Mouse (Mus musculus) neural tube, embryonic 13.5 days (tissue): Measurements from ENCODE around the gene Hist2h3b. TPM values are rescaled to one million over a fixed set of nuclear protein-coding genes. Genes with fewer than 3 reads are reported as not detected.
"Not testable (repeated sequence)": the region's sequence is repeated elsewhere in the genome, so short reads cannot be mapped to it uniquely, and the experiment has no call there.

Experiments
- ATAC-seq: fragments of 200-750 bp; cut with Nextera tagmentation; 2 replicates; pipeline ENCODE4 v1.8.0; 2017; ENCODE audit warnings: low read depth, mild to moderate bottlenecking, moderate TSS enrichment, moderate library complexity
- H3K27ac ChIP-seq: fragments of 300-500 bp; sonication (generic); replicated peaks from 2 replicates; pipeline ENCODE4 v1.5.1; 2015; ENCODE audit warnings: moderate library complexity, mild to moderate bottlenecking, inconsistent platforms
- H3K27me3 ChIP-seq: fragments of 300-500 bp; sonication (generic); 2 replicates; pipeline ENCODE4 v1.6.1; 2015; ENCODE audit warnings: mild to moderate bottlenecking, inconsistent platforms
- H3K36me3 ChIP-seq: fragments of 300-500 bp; sonication (generic); 2 replicates; pipeline ENCODE4 v1.6.1; 2015; ENCODE audit warnings: mild to moderate bottlenecking, inconsistent platforms
- H3K4me1 ChIP-seq: fragments of 300-500 bp; sonication (generic); replicated peaks from 2 replicates; pipeline ENCODE4 v1.6.1; 2015; ENCODE audit warnings: inconsistent platforms
- H3K4me2 ChIP-seq: fragments of 300-500 bp; sonication (generic); 2 replicates; pipeline ENCODE4 v1.6.1; 2015; ENCODE audit warnings: inconsistent platforms, mild to moderate bottlenecking, moderate library complexity
- H3K4me3 ChIP-seq: fragments of 300-500 bp; sonication (generic); 2 replicates; pipeline ENCODE4 v1.5.1; 2015; ENCODE audit warnings: mild to moderate bottlenecking, inconsistent platforms
- H3K9ac ChIP-seq: fragments of 300-500 bp; sonication (generic); 2 replicates; pipeline ENCODE4 v1.6.1; 2015; ENCODE audit warnings: moderate library complexity, mild to moderate bottlenecking, inconsistent platforms
- H3K9me3 ChIP-seq: fragments of 300-500 bp; sonication (generic); 2 replicates; pipeline ENCODE4 v1.6.1; 2016; ENCODE audit warnings: inconsistent platforms
- WGBS: fragments of 180-500 bp; shearing (Covaris S2); methylation state at CpG from one replicate; pipeline ENCODE4 v1.1.7; 2015; 5-methylcytosine and 5-hydroxymethylcytosine counted together
- polyA plus RNA-seq: library from polyadenylated mRNA; unstranded; fragments of >200 nt; fragmentation: Nextera tagmentation; extraction: Ambion mirVana; gene quantifications from 2 replicates; pipeline ENCODE4 v1.2.1, GENCODE M21; 2015

Gene Hist2h3b
- polyA plus RNA-seq, 1 experiment from 2014 or later: 17.8 TPM

DNA sequence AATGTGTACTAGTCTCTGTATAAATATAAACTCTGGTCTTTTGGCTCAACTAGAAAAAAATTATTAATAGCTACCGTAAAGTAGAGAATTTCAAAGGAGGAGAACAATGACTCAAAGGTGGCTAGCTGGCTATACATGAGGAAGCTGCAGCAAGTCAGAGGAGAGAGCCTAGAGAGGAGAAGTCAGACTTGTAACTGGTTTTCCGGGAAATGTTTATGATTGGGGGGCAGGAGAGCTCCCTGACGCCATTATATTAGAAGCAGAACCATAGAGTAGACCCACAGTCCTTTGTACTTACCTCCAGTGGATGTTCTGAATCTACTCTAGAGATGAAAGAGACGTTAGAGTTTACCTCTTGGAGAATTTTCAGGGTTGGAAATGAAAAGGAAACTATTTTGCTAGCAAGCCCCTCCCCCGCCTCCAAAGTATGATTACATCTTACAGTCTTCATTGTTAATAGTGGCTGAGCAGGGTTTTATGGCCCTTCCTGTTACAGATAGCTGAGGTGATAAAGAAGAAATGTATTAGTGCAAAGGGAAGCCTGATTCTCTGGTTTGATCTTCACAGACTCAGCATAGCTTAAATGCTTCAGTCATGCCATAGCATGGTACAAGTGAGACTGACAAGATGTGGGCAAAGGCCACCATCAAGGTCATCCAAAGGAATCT is 12.4 kb upstream of the Hist2h3b start:
- Histone ChIP-seq H3K36me3 (no peaks in the 10 kb centered on the region), H3K9me3 (no peaks in the 10 kb centered on the region), H3K27ac (no peak overlapping the region), H3K4me1 (no peaks in the 10 kb centered on the region), H3K4me3 (no peak overlapping the region), H3K9ac (no peak overlapping the region), H3K27me3 (no peaks in the 10 kb centered on the region), H3K4me2 (no peak overlapping the region)
- 79% methylated on average over 5 of the region's 5 CpGs for WGBS
- ATAC-seq: no peak

DNA sequence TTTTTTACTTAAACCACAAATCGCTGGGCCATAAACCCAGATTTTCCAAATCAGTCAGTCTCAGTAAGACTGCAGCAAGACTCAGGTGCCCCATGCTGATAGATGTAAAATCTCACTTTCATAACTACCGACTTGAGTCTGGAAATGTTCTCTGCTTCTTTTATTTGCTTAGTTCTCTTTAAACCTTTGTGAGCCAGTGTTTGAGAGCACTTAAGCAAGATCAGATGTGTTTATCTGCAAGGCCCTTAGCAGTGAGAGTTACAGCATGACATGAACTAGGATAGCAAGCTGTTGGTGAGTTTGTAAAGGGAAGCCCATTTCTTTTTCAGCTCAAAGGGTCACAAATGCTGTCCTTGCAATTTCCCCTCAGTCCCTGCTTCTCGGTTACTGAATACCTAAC is 11.3 kb upstream of the Hist2h3b start:
- H3K9ac ChIP-seq: no peak overlapping the region
- no peak overlapping the region for H3K4me3 ChIP-seq
- no peak overlapping the region for H3K27ac ChIP-seq
- H3K36me3 ChIP-seq: no peaks in the 10 kb centered on the region
- no peak overlapping the region for H3K4me2 ChIP-seq
- H3K4me1 ChIP-seq: peaks cover 11% of the 10 kb centered on the region
- no peaks in the 10 kb centered on the region for H3K9me3 ChIP-seq
- WGBS: 85% methylated on average over 3 of the region's 3 CpGs
- ATAC-seq: no peak
- no peaks in the 10 kb centered on the region for H3K27me3 ChIP-seq

DNA sequence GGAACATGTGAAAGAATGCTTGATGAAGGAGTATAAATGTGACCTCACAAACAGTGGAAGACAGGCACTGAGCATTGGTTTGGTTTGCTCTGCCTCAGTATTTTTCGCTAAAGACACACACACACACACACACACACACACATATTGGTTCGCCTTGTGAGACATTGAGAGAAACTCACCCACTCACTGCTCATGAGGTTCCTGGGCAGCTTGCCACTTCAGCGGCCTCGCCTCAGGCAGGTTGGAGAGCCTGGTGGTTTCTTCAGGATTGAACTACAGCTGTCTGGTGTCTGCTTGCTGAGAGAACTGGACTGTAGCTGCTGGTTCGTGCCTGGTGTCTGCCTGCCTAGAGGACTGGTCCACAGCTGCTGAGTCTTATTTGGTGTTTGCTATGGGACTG is 8.2 kb upstream of the Hist2h3b start:
- Histone ChIP-seq H3K9ac (no peak overlapping the region), H3K36me3 (no peaks in the 10 kb centered on the region), H3K9me3 (no peaks in the 10 kb centered on the region), H3K27ac (no peak overlapping the region), H3K4me1 (peaks cover 30% of the 10 kb centered on the region), H3K4me2 (no peak overlapping the region), H3K27me3 (no peaks in the 10 kb centered on the region), H3K4me3 (no peak overlapping the region)
- no peak for ATAC-seq
- 91% methylated on average over 5 of the region's 5 CpGs for WGBS

DNA sequence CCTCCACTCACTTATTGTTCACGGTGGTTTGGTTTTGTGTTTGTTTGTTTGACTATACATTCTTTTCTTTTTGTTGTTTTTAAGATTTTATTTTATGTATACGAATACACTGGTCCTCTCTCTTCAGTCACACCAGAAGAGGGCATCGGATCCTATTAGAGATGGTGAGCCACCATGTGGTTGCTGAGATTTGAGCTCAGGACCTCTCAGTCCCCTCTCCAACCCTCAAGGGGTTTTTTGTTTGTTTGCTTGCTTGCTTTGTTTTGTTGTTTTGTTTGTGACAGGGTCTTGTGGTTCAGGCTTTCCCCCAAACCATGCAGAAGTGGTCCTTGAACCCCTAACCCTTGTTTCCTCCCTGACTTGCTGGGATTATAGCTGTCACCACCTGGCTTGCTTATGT is 6.8 kb upstream of the Hist2h3b start:
- WGBS: 66% methylated on average over 3 of the region's 3 CpGs
- no peaks in the 10 kb centered on the region for H3K9me3 ChIP-seq
- H3K27ac ChIP-seq: peak overlapping the region; percentile 98
- no peak for ATAC-seq
- H3K4me2 ChIP-seq: peak overlapping the region; percentile 83
- H3K36me3 ChIP-seq: no peaks in the 10 kb centered on the region
- no peaks in the 10 kb centered on the region for H3K27me3 ChIP-seq
- H3K4me3 ChIP-seq: peak overlapping the region; percentile 61
- H3K4me1 ChIP-seq: peaks cover 30% of the 10 kb centered on the region
- peak overlapping the region; percentile 90 for H3K9ac ChIP-seq

DNA sequence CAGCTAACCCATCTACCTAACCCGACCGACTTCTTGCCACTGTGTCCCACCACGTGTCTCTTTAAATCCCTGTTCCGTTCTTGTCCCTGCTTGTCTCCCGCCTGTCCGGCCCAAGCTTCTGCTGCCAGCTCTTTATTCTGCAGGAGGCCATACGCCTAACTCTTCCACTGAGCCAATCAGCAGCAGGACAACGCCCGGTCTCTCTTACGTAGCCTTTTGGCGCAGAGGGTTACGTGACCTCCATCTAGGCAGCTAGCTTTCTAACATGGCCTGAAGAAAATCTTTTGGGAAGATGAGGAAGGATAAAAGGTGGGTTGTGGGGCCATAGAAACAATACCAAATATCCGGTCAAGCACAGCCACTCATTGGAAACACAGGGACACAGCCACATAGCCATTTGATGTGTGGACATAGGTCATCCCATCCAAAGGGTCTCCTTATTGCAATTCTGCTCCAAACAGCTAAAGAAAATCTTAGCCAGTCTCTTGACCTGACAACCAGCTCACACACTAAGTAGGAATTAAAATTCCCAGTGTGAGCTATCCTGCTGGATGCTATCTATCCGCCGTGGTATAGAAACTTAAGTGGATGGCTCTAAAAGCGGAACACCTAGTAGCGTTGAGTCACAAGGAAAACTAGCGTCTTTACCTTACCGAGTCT is 6.1 kb upstream of the Hist2h3b start:
- peak overlapping the region; percentile 61 for H3K4me3 ChIP-seq
- no peaks in the 10 kb centered on the region for H3K9me3 ChIP-seq
- H3K4me2 ChIP-seq: peak overlapping the region; percentile 83
- H3K27me3 ChIP-seq: no peaks in the 10 kb centered on the region
- H3K4me1 ChIP-seq: peaks cover 30% of the 10 kb centered on the region
- H3K9ac ChIP-seq: peak overlapping the region; percentile 90
- WGBS: 1% methylated on average over 19 of the region's 19 CpGs
- peak overlapping the region; percentile 98 for H3K27ac ChIP-seq
- H3K36me3 ChIP-seq: no peaks in the 10 kb centered on the region
- peak; percentile 73 for ATAC-seq

DNA sequence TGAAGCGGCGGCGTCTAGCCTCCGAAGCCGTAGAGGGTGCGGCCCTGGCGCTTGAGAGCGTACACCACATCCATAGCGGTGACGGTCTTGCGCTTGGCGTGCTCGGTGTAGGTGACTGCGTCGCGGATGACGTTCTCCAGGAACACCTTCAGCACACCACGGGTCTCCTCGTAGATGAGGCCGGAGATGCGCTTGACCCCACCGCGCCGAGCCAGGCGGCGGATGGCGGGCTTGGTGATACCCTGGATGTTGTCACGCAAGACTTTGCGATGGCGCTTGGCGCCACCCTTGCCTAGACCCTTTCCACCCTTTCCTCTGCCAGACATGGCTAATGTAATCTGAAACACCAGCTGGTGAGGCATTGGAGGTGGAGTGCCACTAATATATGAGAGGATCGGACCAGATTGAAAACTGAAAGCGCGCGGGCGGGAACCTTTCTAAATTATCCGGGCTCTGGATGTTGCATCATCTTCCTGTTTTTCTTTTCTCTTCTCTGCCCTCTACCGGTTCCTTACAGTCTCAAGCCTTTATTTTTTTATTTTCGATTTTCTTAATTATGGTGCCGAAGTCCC is 5.4 kb upstream of the Hist2h3b start, which contains the start of gene Hist2h4:
Gene Hist2h4 (minus strand): TSS at position 333 of the 572 bp plus-strand sequence.
- ATAC-seq: peak; percentile 88
- H3K4me2 ChIP-seq: peak within 1 kb of the TSS; percentile 83
- peaks cover 36% of the 10 kb centered on the region for H3K4me1 ChIP-seq
- no peaks in the 10 kb centered on the region for H3K9me3 ChIP-seq
- WGBS: under 1% methylated on average over 40 of the region's 40 CpGs
- H3K27me3 ChIP-seq: no peaks in the 10 kb centered on the region
- peak within 1 kb of the TSS; percentile 61 for H3K4me3 ChIP-seq
- no peaks in the 10 kb centered on the region for H3K36me3 ChIP-seq
- H3K9ac ChIP-seq: peak within 1 kb of the TSS; percentile 90
- H3K27ac ChIP-seq: peak within 1 kb of the TSS; percentile 98

DNA sequence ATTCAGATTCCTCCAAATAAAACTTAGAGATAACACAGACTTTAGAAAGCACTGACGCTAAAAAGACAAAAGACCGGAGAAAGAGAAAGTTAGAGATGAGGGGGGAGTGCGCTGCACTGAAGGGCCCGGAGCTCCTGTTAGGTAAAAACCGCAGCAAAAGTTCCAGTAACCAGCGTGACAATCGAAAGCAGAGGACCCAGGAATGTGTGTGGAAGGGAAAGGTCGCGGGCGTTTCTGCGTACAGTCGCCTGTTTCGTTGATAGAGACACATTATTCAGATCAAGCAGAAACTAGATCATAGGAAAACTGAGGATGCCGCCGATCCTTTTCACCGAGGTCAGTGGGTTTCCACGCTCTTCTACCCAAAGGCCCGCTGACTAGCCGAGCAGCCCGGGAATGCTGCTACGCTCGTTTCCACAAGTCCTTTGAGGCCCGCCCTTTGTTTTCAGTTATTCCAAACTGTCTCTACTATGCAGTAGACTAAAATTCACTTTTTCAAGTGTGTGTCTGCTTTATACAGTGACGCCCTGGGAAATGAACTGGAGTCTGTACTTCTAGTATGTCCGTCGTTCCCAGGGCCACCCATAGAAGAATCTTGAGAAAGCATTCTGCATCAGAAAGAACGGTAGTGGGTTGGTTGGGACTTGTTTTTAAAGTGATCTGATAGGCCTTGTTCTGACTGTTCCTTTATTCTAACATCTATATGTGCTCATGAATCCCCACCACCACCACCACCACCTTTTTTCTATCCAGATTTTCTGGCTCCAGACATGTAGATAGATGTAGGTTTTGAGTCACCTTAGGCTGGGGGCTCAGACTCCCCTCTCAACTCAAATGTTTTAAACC is 4.7 kb upstream of the Hist2h3b start:
- H3K4me1 ChIP-seq: peaks cover 38% of the 10 kb centered on the region
- H3K27me3 ChIP-seq: no peaks in the 10 kb centered on the region
- 5% methylated on average over 27 of the region's 27 CpGs for WGBS
- H3K9ac ChIP-seq: peak overlapping the region; percentile 90
- H3K36me3 ChIP-seq: no peaks in the 10 kb centered on the region
- peak; percentile 41 for ATAC-seq
- H3K4me2 ChIP-seq: peak overlapping the region; percentile 83
- peak overlapping the region; percentile 61 for H3K4me3 ChIP-seq
- H3K9me3 ChIP-seq: no peaks in the 10 kb centered on the region
- peak overlapping the region; percentile 98 for H3K27ac ChIP-seq

DNA sequence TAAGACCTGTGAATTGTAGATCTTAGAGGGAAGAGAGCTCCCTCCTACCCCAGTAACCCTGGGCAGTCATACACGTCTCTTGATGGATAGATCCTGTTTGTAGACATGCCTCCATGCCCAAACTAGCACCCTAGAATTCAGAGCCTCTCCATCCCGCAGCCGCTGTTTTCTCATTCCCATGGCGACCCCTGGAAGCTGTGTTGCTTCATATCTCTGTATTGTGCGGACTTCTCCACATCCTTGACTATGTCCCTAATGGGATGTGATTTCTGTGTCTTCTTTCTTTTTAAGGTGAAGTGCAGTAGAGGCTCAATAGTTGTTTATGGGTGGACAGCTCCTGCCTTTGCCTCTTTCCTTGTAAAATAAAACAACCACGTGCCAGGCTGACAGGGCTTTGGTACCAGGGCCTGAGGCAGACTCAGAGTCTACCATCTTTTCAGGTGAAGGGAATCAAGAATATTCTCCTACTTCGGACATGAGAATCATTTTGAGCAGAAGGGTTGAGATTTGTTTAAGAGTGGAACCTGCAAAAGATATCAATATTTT is 4.0 kb upstream of the Hist2h3b start:
- Histone ChIP-seq H3K36me3 (no peaks in the 10 kb centered on the region), H3K9me3 (no peaks in the 10 kb centered on the region), H3K4me3 (no peak overlapping the region), H3K9ac (peak overlapping the region; percentile 90), H3K4me2 (peak overlapping the region; percentile 83), H3K4me1 (peaks cover 38% of the 10 kb centered on the region), H3K27me3 (no peaks in the 10 kb centered on the region), H3K27ac (peak overlapping the region; percentile 98)
- no peak for ATAC-seq
- WGBS: 68% methylated on average over 7 of the region's 7 CpGs

DNA sequence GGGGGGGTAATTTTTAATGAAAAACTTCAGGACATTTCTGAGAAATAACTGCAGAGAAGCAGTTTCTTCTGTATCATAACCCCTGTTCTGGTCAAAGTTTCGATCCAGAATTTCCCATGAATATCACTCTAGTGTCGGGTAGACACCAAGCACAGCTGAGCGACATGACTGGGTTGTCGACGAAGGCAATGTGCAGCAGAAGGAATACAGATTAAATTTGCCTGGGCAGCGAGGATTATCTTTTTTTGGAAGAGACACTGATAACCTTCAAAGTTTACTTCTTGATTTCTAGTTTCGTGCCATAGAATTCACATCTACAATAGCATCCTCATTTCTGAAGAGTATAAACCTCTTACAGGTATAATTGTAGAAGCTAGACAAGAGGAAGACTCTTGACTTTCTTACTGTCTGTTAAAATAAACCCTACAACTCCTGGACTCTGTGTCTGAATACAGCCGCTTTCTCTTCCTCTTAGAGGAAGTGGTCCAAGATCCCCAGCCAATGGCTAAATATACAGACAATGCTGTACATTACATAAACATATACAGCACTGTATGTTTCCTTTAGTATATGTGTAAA is 2.2 kb upstream of the Hist2h3b start:
- Histone ChIP-seq H3K4me3 (no peak overlapping the region), H3K9me3 (no peaks in the 10 kb centered on the region), H3K4me2 (no peak overlapping the region), H3K9ac (no peak overlapping the region), H3K4me1 (peaks cover 37% of the 10 kb centered on the region), H3K27ac (no peak overlapping the region), H3K27me3 (no peaks in the 10 kb centered on the region), H3K36me3 (no peaks in the 10 kb centered on the region)
- WGBS: 92% methylated on average over 8 of the region's 8 CpGs
- ATAC-seq: no peak

DNA sequence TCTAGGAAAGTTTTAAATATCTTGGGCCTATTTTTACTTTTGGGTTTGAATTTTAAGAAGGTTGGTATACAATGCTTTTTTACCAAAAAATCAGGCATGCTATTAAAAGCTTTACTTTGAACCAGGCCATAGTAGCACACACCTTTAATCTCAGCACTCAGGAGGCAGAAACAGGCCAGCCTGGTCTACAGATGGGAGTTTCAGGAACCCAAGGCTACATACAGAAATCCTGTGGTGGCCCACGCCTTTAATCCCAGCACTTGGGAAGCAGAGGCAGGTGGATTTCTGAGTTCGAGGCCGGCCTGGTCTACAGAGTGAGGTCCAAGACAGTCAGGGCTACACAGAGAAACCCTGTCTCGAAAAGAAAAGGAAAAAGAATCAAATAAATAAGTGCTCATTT is 913 bp upstream of the Hist2h3b start:
- H3K27ac ChIP-seq: peak overlapping the region; percentile 88
- H3K36me3 ChIP-seq: no peaks in the 10 kb centered on the region
- no peak for ATAC-seq
- H3K4me3 ChIP-seq: no peak overlapping the region
- H3K9ac ChIP-seq: 0 out of 2 replicates have a peak overlapping the region, but pooled peaks have one; percentile 32
- H3K9me3 ChIP-seq: no peaks in the 10 kb centered on the region
- 77% methylated on average over 4 of the region's 4 CpGs for WGBS
- H3K27me3 ChIP-seq: no peaks in the 10 kb centered on the region
- H3K4me2 ChIP-seq: peak overlapping the region; percentile 89
- peaks cover 23% of the 10 kb centered on the region for H3K4me1 ChIP-seq

DNA sequence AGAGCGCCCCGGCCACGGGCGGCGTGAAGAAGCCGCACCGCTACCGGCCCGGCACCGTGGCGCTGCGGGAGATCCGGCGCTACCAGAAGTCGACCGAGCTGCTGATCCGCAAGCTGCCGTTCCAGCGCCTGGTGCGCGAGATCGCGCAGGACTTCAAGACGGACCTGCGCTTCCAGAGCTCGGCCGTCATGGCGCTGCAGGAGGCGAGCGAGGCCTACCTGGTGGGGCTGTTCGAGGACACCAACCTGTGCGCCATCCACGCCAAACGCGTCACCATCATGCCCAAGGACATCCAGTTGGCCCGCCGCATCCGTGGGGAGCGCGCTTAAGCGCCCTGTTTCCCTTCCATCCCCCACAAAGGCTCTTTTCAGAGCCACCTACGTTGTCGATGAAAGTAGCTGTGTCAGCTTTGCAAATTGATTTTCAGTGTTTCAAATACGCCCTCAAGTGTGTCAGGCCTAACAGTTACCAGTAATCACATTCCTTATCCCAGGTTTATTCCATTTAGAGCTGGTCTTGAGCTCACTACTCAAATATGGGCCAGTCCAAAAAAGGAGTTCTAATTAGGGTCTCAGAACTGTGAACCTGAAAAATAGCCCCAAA is 423 bp downstream of the Hist2h3b start:
- H3K4me3 ChIP-seq: peak overlapping the region; percentile 58
- not testable (repeated sequence) for H3K9me3 ChIP-seq, H3K36me3 ChIP-seq, H3K27me3 ChIP-seq
- H3K4me1 ChIP-seq: peaks cover 18% of the 10 kb centered on the region
- H3K4me2 ChIP-seq: peak overlapping the region; percentile 89
- ATAC-seq: peak; percentile 44
- H3K9ac ChIP-seq: peak overlapping the region; percentile 71
- 0% methylated on average over 18 of the region's 44 CpGs for WGBS
- H3K27ac ChIP-seq: peak overlapping the region; percentile 96
